Mouse (Mus musculus): Measurements from ENCODE around the gene Serpinb9b. TPM values are rescaled to one million over a fixed set of nuclear protein-coding genes. Genes with fewer than 3 reads are reported as not detected.

Gene Serpinb9b
- 0.06 and 0.09 TPM in 2 replicates for polyA plus RNA-seq (2015; fragmentation: Nextera tagmentation; extraction: Ambion mirVana)

- Histone ChIP-seq H3K9me3 (replicated peaks) (no peaks in the 10 kb centered on the region), H3K36me3 (ENCODE audit: poor library complexity, severe bottlenecking) (no peaks in the 10 kb centered on the region), H3K4me3 (no peak within 1 kb of the TSS), H3K4me1 (no peaks in the 10 kb centered on the region), H3K27me3 (no peaks in the 10 kb centered on the region), H3K27ac (no peak within 1 kb of the TSS), H3K9ac (no peak within 1 kb of the TSS), H3K4me2 (no peak within 1 kb of the TSS)
- ATAC-seq: no peak
- WGBS: 80% methylated on average over 2 of the region's 2 CpGs
Observed at GRCm38 (mm10) chr13:33027244-33027643, at the start of gene Serpinb9b. TSS of gene Serpinb9b (plus strand) at chr13:33027416.

- Histone ChIP-seq H3K4me1 (no peaks in the 10 kb centered on the region), H3K27me3 (no peaks in the 10 kb centered on the region), H3K27ac (no peak overlapping the region), H3K9ac (no peak overlapping the region), H3K4me2 (no peak overlapping the region), H3K36me3 (ENCODE audit: poor library complexity, severe bottlenecking) (no peaks in the 10 kb centered on the region), H3K9me3 (replicated peaks) (no peaks in the 10 kb centered on the region; the same call in 1 of the 2 replicates), H3K4me3 (no peak overlapping the region)
- ATAC-seq: no peak
- WGBS: 84% methylated on average over 4 of the region's 4 CpGs
Observed at GRCm38 (mm10) chr13:32982556-32983042, 44.6 kb upstream of the Serpinb9b start.

GRCm38 (mm10) chr13:32986256-32986655 lies 41.0 kb upstream of the Serpinb9b start:
- H3K4me1 ChIP-seq: no peaks in the 10 kb centered on the region
- no peaks in the 10 kb centered on the region for H3K27me3 ChIP-seq
- H3K9ac ChIP-seq: no peak overlapping the region
- no peaks in the 10 kb centered on the region for H3K36me3 ChIP-seq (ENCODE audit: poor library complexity, severe bottlenecking)
- no peak overlapping the region for H3K4me3 ChIP-seq
- ATAC-seq: no peak
- no peaks in the 10 kb centered on the region; the same call in 1 of the 2 replicates for H3K9me3 ChIP-seq (replicated peaks)
- H3K4me2 ChIP-seq: no peak overlapping the region
- H3K27ac ChIP-seq: no peak overlapping the region

- no peak overlapping the region for H3K4me2 ChIP-seq
- no peaks in the 10 kb centered on the region for H3K9me3 ChIP-seq (replicated peaks)
- H3K4me1 ChIP-seq: no peaks in the 10 kb centered on the region
- H3K27me3 ChIP-seq: no peaks in the 10 kb centered on the region
- H3K36me3 ChIP-seq (ENCODE audit: poor library complexity, severe bottlenecking): no peaks in the 10 kb centered on the region
- H3K4me3 ChIP-seq: no peak overlapping the region
- 84% methylated on average over 10 of the region's 10 CpGs for WGBS
- ATAC-seq: no peak
- no peak overlapping the region for H3K27ac ChIP-seq
- H3K9ac ChIP-seq: no peak overlapping the region
Observed at GRCm38 (mm10) chr13:32993152-32993893, 33.9 kb upstream of the Serpinb9b start.

GRCm38 (mm10) chr13:32993894-32994242 lies 33.3 kb upstream of the Serpinb9b start:
- no peaks in the 10 kb centered on the region for H3K27me3 ChIP-seq
- WGBS: 84% methylated on average over 2 of the region's 2 CpGs
- H3K9me3 ChIP-seq (replicated peaks): no peaks in the 10 kb centered on the region
- ATAC-seq: no peak
- no peaks in the 10 kb centered on the region for H3K4me1 ChIP-seq
- no peak overlapping the region for H3K27ac ChIP-seq
- H3K36me3 ChIP-seq (ENCODE audit: poor library complexity, severe bottlenecking): no peaks in the 10 kb centered on the region
- H3K9ac ChIP-seq: no peak overlapping the region
- no peak overlapping the region for H3K4me2 ChIP-seq
- no peak overlapping the region for H3K4me3 ChIP-seq

- H3K27me3 ChIP-seq: no peaks in the 10 kb centered on the region
- no peak overlapping the region for H3K4me3 ChIP-seq
- no peak overlapping the region for H3K4me2 ChIP-seq
- H3K9me3 ChIP-seq (replicated peaks): no peaks in the 10 kb centered on the region
- no peak overlapping the region for H3K9ac ChIP-seq
- no peaks in the 10 kb centered on the region for H3K4me1 ChIP-seq
- ATAC-seq: no peak
- H3K36me3 ChIP-seq (ENCODE audit: poor library complexity, severe bottlenecking): no peaks in the 10 kb centered on the region
- WGBS: 80% methylated on average over 4 of the region's 4 CpGs
- no peak overlapping the region for H3K27ac ChIP-seq
Observed at GRCm38 (mm10) chr13:32995051-32995450, 32.2 kb upstream of the Serpinb9b start.

GRCm38 (mm10) chr13:33001341-33001740 lies 25.9 kb upstream of the Serpinb9b start:
- Histone ChIP-seq H3K9ac (no peak overlapping the region), H3K27ac (no peak overlapping the region), H3K4me2 (no peak overlapping the region), H3K36me3 (ENCODE audit: poor library complexity, severe bottlenecking) (no peaks in the 10 kb centered on the region), H3K4me3 (no peak overlapping the region), H3K9me3 (replicated peaks) (no peaks in the 10 kb centered on the region), H3K27me3 (no peaks in the 10 kb centered on the region), H3K4me1 (peaks cover 7% of the 10 kb centered on the region; the same call in 1 of the 2 replicates)
- ATAC-seq: no peak
- WGBS: 89% methylated on average over 5 of the region's 5 CpGs

GRCm38 (mm10) chr13:33002950-33003349 lies 24.3 kb upstream of the Serpinb9b start, which contains the start of gene Serpinb9:
TSS of gene Serpinb9 (plus strand) at chr13:33003250.
- H3K9ac ChIP-seq: no peak within 1 kb of the TSS
- 73% methylated on average over 3 of the region's 3 CpGs for WGBS
- no peaks in the 10 kb centered on the region for H3K36me3 ChIP-seq (ENCODE audit: poor library complexity, severe bottlenecking)
- peaks cover 7% of the 10 kb centered on the region; the same call in 1 of the 2 replicates for H3K4me1 ChIP-seq
- no peaks in the 10 kb centered on the region for H3K27me3 ChIP-seq
- no peaks in the 10 kb centered on the region for H3K9me3 ChIP-seq (replicated peaks)
- peak within 1 kb of the TSS; percentile 25; the same call in 1 of the 2 replicates for H3K4me3 ChIP-seq
- H3K4me2 ChIP-seq: peak within 1 kb of the TSS; percentile 48; the same call in 1 of the 2 replicates
- no peak within 1 kb of the TSS for H3K27ac ChIP-seq
- ATAC-seq: no peak

GRCm38 (mm10) chr13:33003523-33004413 lies 23.4 kb upstream of the Serpinb9b start:
- 0 out of 2 replicates have a peak, but pooled peaks have one; percentile 4 for ATAC-seq
- peak overlapping the region; percentile 25 for H3K4me3 ChIP-seq
- WGBS: 76% methylated on average over 9 of the region's 9 CpGs
- peaks cover 7% of the 10 kb centered on the region; the same call in 1 of the 2 replicates for H3K4me1 ChIP-seq
- no peak overlapping the region; the same call in 1 of the 2 replicates for H3K27ac ChIP-seq
- H3K36me3 ChIP-seq (ENCODE audit: poor library complexity, severe bottlenecking): no peaks in the 10 kb centered on the region
- H3K9ac ChIP-seq: peak overlapping the region; percentile 46; the same call in 1 of the 2 replicates
- peak overlapping the region; percentile 48 for H3K4me2 ChIP-seq
- H3K27me3 ChIP-seq: no peaks in the 10 kb centered on the region
- no peaks in the 10 kb centered on the region for H3K9me3 ChIP-seq (replicated peaks)

- 20% methylated on average over 12 of the region's 12 CpGs for WGBS
- peak overlapping the region; percentile 46; the same call in 1 of the 2 replicates for H3K9ac ChIP-seq
- ATAC-seq: peak; percentile 77
- H3K27me3 ChIP-seq: no peaks in the 10 kb centered on the region
- H3K9me3 ChIP-seq (replicated peaks): no peaks in the 10 kb centered on the region
- H3K4me3 ChIP-seq: peak overlapping the region; percentile 25
- H3K4me1 ChIP-seq: peaks cover 7% of the 10 kb centered on the region; the same call in 1 of the 2 replicates
- H3K4me2 ChIP-seq: peak overlapping the region; percentile 48
- no peaks in the 10 kb centered on the region for H3K36me3 ChIP-seq (ENCODE audit: poor library complexity, severe bottlenecking)
- H3K27ac ChIP-seq: no peak overlapping the region; the same call in 1 of the 2 replicates
Observed at GRCm38 (mm10) chr13:33004414-33005105, 22.7 kb upstream of the Serpinb9b start.

GRCm38 (mm10) chr13:33005501-33006075 lies 21.6 kb upstream of the Serpinb9b start:
- WGBS: 65% methylated on average over 2 of the region's 2 CpGs

More at GRCm38 (mm10) chr13:33005501-33006075, 21.6 kb upstream of the Serpinb9b start:
- Histone ChIP-seq H3K27ac (no peak overlapping the region), H3K4me3 (no peak overlapping the region), H3K27me3 (no peaks in the 10 kb centered on the region), H3K9me3 (replicated peaks) (no peaks in the 10 kb centered on the region), H3K36me3 (ENCODE audit: poor library complexity, severe bottlenecking) (no peaks in the 10 kb centered on the region), H3K4me2 (no peak overlapping the region), H3K4me1 (peaks cover 7% of the 10 kb centered on the region; the same call in 1 of the 2 replicates), H3K9ac (no peak overlapping the region)
- ATAC-seq: no peak
